Mouse (Mus musculus) spleen, adult 10 weeks (tissue): ENCODE measurements around the gene Pigt. TPM values are rescaled to one million over a fixed set of nuclear protein-coding genes. Genes with fewer than 3 reads are reported as not detected.

Source experiments
- polyA plus RNA-seq: library from polyadenylated mRNA; stranded (reverse); fragments of 350-450 nt; fragmentation: Illumina TruSeq; extraction: RNeasy Lipid Tissue Mini Kit (QIAGEN cat#74804); gene quantifications from one replicate; pipeline ENCODE4 v1.2.3, GENCODE M21; 2015; ENCODE audit warnings: low replicate concordance; ENCODE audit not compliant: insufficient read depth

Gene Pigt
- 28.4 TPM for polyA plus RNA-seq

GRCm38 (mm10) chr2:164496847-164497690, at the start of gene Pigt:
Gene Pigt (plus strand): TSS chr2:164497520.

DNA sequence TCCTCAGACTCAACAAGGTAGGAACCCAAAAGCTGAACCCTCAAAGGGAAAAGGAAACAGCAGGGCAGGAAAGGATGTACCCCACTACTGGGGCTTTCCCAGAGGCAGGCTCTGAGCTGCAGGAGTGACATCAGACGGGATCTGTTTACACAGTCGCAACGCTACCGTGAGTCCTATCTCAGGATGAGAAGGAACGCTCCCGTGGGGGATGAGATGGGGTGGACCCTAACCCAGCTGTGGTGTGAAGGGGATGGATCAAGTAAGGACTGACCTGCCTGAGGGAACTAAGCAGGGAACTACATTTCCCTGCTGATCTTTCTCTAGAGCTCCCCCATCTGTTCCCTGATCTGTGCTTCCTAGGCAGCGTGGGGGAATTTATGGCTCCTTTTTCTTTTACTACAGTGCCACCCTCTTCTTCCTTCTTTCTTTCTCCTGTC, 40.4 kb upstream of the Pigt start, which contains the start of gene Sys1:
TSS of gene Sys1 (plus strand) at position 101 of the 437 bp plus-strand sequence.

GRCm38 (mm10) chr2:164460745-164461551, 36.4 kb upstream of the Pigt start, which contains the start of gene Gm20458:
Gene Gm20458 (plus strand): TSS chr2:164460967.

GRCm38 (mm10) chr2:164473624-164474023, 23.7 kb upstream of the Pigt start, which contains the start of gene Trp53tg5:
Gene Trp53tg5 (minus strand): TSS chr2:164473724.

DNA sequence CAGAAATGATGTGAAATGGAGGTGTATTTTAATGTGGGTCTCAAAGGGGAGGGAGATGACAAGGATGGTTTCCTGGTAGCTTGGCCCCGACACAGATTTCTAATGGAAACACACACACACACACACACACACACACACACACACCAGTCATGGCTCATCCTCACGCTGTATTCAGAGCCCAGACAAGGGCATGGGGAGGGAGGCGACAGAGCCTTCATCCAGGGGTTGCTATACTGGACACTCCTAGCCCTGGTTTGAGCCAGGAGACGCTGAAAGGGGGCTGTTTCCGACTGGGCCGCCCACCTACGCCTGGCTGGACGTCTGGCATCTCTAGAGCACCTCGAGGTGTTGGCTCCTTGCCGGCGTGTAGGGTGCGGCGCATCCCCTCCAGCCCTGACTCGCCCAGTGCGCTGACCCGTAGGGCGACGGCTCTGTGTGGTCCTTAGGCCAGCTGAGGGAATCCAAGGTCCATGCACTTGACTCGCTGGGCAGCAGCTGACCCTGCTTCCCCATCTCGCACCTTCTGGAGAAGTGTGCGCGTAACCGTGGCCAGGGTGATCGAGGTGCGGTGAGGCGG, 11.6 kb upstream of the Pigt start, which contains the start of gene Dbndd2:
TSS of gene Dbndd2 (plus strand) at position 426 of the 577 bp plus-strand sequence.

Other genes starting within 250 kb of the Pigt start
- not detected for gene Svs3b, start 240.9 kb upstream of the Pigt start, polyA plus RNA-seq
- gene Svs4, start 219.1 kb upstream of the Pigt start, polyA plus RNA-seq = not detected
- not detected for gene Svs3a, start 208.3 kb upstream of the Pigt start, polyA plus RNA-seq
- not detected for gene Svs6, start 180.8 kb upstream of the Pigt start, polyA plus RNA-seq
- gene Svs5, start 164.8 kb upstream of the Pigt start, polyA plus RNA-seq = not detected
- gene Slpi, start 108.4 kb upstream of the Pigt start, polyA plus RNA-seq = 67.5 TPM
- 0.04 TPM for gene Rbpjl, start 94.4 kb upstream of the Pigt start, polyA plus RNA-seq
- 0.06 TPM for gene Matn4, start 92.4 kb upstream of the Pigt start, polyA plus RNA-seq
- gene Sdc4, start 53.6 kb upstream of the Pigt start, polyA plus RNA-seq = 55.3 TPM
- gene Sys1, start 40.6 kb upstream of the Pigt start, polyA plus RNA-seq = 21.8 TPM
- not detected for gene Gm20458, start 36.6 kb upstream of the Pigt start, polyA plus RNA-seq
- gene Trp53tg5, start 23.8 kb upstream of the Pigt start, polyA plus RNA-seq = not detected
- 12.0 TPM for gene Dbndd2, start 11.4 kb upstream of the Pigt start, polyA plus RNA-seq
- not detected for gene Wfdc2, start 64.9 kb downstream of the Pigt start, polyA plus RNA-seq
- gene Spint3, start 75.9 kb downstream of the Pigt start, polyA plus RNA-seq = not detected
- gene Wfdc6a, start 87.9 kb downstream of the Pigt start, polyA plus RNA-seq = 0.44 TPM
- not detected for gene Eppin, start 96.1 kb downstream of the Pigt start, polyA plus RNA-seq
- gene Wfdc6b, start 116.0 kb downstream of the Pigt start, polyA plus RNA-seq = not detected
- not detected for gene Wfdc8, start 116.1 kb downstream of the Pigt start, polyA plus RNA-seq
- gene Wfdc16, start 141.3 kb downstream of the Pigt start, polyA plus RNA-seq = not detected
- gene Wfdc10, start 158.5 kb downstream of the Pigt start, polyA plus RNA-seq = not detected
- not detected for gene Wfdc9, start 159.1 kb downstream of the Pigt start, polyA plus RNA-seq
- gene Wfdc11, start 176.6 kb downstream of the Pigt start, polyA plus RNA-seq = not detected
- not detected for gene Wfdc13, start 187.6 kb downstream of the Pigt start, polyA plus RNA-seq
- gene Spint4, start 201.0 kb downstream of the Pigt start, polyA plus RNA-seq = not detected
- gene Spint5, start 217.8 kb downstream of the Pigt start, polyA plus RNA-seq = not detected
- 0.39 TPM for gene Wfdc3, start 248.4 kb downstream of the Pigt start, polyA plus RNA-seq
- gene Dnttip1, start 248.5 kb downstream of the Pigt start, polyA plus RNA-seq = 16.4 TPM